Mouse (Mus musculus) heart, adult 8-10 months (tissue): Measurements from ENCODE around the gene Slc5a2. TPM values are rescaled to one million over a fixed set of nuclear protein-coding genes. Genes with fewer than 3 reads are reported as not detected.

ENCODE experiments used
- DNase-seq: peaks from one replicate; pipeline ENCODE4 v3.0.0; 2022; ENCODE audit warnings: low spot score
- total RNA-seq, 4 experiments: library from RNA; stranded (reverse); gene quantifications; 2 replicates each; pipeline ENCODE4 v1.2.4; 2022

Slc5a2 gene
- not detected for total RNA-seq

DNA sequence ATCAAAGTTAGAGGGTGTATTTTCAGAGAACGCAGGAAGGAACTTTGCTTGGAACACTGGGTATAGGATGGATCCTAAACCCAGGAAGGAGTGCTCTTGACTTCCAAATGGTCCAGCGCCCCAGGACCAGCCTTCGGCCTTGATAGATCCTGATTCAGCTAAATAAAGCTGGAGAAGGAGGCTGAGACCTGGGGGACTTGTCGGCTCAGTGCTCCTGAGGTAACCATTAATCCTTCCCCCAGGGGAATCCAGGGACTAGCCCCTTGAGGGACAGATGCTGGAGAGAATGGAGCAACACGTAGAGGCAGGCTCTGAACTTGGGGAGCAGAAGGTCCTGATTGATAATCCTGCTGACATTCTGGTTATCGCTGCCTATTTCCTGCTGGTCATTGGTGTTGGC, at the start of gene Slc5a2:
Slc5a2 (plus strand) TSS at position 247 of the 400 bp plus-strand sequence.
- no peak for DNase-seq

DNA sequence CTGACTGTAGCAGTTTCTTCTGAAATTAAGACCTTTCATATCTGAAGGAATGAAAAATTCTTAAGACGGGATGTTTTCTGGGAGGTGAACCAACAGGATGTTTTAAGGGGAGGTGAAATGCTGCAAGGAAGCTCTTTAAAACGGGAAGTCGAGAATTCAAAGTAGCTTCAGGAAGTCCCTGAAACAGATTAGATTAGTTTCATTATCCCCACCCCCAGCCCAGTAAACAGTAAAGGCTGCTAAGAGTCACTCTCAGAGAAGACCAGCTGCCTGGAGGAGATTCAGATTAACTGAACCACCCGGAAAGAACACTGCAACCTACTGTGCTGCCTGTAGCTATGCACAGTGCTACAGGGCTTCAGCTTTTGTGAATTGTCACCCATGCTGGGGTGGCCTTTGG, 45.5 kb upstream of the Slc5a2 start:
- no peak for DNase-seq

DNA sequence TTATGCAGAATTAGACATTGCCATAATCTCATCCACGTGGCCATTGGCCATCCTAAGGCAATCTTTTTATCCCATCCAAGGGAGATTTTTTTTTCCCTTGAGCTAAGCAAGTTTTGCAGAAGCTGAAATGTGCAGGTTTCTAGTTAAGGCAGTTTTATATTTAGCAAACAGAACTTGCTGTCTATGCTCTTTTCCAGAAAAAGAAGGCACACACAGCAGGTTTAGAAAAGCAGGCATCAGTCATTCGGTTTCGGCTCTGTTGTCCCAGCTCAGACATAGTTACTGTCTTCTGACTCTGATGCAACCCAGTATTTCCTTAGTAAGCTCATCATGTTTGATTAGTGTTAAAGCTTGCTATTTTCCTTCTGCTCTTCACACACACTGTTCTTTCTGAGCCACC, 44.5 kb upstream of the Slc5a2 start:
- no peak for DNase-seq

DNA sequence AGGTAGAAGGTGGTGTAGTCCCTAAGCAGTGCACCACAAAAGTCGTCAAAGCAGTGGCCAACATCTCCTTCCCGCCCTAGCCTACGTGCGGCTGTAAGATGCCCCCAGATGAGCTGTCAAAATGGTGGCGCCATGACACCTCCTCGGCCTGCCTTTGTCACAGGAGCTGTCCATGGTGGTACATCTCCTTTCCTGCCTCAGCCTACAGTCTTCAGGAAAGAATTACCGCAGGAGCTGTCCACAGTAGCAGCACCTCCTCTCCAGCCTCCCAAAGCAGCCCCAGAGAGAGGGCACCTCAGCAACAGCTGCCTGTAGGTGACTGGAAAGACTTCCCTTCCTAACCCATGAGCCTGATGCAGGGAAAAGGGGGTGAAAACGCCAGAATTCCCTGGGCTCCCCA, 33.7 kb upstream of the Slc5a2 start:
- DNase-seq = no peak

GRCm38 (mm10) chr7:128234796-128235195, 30.7 kb upstream of the Slc5a2 start:
- DNase-seq = no peak

DNA sequence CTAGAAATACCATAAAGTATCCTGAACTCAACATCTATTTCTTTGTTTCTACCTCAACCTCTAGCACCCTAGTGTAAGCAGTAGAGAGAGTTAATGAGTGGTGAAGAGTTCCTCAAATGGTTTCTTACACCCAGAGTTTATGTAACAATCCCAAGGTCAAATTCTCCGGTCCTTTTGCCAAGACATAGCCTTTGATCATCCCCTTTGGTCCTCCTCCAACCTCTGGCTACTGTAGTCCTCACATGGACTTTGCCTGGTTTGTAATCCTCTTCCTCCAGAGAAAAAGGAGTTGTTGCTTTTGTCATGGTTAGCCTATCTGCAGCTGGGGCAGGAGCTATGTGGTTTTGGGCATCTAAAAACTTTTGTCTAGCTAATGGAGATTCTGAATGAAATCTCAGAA, 30.0 kb upstream of the Slc5a2 start:
- DNase-seq = no peak

GRCm38 (mm10) chr7:128236426-128236825, 29.0 kb upstream of the Slc5a2 start:
- DNase-seq = no peak

- peak; percentile 88 for DNase-seq
These were observed 28.4 kb upstream of the Slc5a2 start, which contains the start of gene Armc5 for GRCm38 (mm10) chr7:128236856-128237592. TSS of gene Armc5 (plus strand) at chr7:128237342.

GRCm38 (mm10) chr7:128237593-128237926, 27.9 kb upstream of the Slc5a2 start:
- no peak for DNase-seq

DNA sequence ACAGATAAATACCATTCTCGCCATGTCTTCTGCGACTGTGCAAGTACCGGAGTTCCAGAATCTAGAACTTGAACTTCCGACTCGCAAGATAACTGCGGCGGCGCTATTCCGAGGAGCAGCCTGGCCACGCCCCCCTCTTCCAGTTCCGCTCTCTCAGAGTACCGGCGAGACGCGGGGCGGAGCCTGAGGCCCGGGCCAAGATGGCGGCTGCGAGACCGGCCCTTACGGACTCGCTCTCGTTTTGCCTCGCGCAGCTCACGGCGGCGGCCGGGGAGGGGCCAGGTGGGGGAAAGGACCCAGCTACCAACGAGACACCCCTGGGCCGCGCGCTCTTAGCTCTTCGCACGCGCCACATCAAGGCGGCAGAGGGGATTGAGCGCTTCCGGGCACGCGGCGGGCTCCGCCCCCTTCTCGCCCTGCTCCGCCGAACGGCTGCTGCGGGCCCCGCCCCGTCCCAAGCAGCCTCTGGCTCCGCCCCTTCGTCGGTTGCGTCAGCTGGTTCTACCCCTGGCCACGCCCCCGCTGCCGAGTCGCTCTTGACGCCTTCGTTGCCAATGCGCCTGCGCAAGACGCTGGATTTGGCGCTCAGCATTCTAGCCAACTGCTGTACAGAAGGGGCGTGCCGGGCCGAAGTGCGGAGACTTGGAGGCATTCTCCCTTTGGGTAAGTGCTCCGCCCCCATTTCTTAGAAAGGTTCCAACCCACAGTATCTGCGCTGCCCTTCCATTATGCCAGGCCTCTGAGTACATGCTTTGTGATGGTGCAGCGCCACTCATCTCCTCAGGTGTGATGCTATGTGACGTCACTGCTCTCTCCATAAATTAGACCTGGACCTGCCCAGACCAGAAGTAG, 27.3 kb upstream of the Slc5a2 start, which contains the start of gene 9130023H24Rik:
9130023H24Rik (minus strand) TSS at position 105 of the 852 bp plus-strand sequence.
- DNase-seq = peak; percentile 98

DNA sequence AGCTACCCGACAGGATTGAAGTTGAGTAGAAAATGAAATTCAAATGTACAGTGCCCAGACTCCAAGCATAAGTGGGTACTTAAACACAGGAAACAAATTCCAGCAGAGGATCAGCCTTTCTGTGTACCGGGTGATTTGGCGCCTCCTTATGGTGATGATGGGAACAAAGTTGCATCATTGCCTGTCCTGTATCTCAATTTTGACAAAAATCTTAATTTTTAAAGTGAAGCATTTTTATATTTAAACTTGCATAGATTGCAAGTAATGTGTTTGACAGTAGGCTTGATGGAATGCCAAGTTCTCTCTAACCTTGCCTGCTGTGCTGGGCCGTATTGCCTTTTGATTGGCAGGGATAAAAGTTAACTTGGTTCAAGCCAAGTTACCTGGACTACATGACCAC, 26.5 kb upstream of the Slc5a2 start:
- DNase-seq = no peak

DNA sequence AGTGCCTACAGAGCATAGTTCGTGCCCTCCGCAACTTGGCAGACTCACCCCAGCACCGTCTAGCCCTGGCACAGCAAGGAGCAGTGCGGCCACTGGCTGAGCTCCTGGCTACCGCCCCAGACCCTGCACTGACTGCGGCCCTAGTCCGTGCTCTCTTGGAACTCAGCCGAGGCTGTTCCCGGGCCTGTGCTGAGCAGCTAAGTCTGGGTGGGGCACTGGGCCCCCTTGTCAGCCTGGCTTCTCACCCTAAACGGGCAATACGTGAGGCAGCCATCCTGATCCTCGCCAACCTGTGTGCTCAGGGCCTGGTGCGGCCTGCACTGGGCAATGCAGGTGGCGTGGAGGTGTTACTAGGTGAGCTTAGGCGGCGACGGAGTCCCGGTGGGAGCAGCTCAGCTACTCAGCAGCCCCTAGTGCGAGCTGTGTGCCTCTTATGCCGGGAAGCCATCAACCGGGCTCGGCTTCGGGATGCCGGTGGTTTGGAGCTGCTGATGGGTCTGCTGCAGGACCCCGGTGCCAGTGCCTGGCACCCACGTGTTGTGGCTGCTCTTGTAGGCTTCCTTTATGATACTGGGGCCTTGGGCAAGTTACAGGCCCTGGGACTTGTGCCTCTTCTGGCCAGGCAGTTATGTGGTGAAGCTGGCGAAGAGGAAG, 25.2 kb upstream of the Slc5a2 start:
- no peak for DNase-seq

- no peak for DNase-seq
These were observed 23.1 kb upstream of the Slc5a2 start for GRCm38 (mm10) chr7:128242331-128242730.

DNA sequence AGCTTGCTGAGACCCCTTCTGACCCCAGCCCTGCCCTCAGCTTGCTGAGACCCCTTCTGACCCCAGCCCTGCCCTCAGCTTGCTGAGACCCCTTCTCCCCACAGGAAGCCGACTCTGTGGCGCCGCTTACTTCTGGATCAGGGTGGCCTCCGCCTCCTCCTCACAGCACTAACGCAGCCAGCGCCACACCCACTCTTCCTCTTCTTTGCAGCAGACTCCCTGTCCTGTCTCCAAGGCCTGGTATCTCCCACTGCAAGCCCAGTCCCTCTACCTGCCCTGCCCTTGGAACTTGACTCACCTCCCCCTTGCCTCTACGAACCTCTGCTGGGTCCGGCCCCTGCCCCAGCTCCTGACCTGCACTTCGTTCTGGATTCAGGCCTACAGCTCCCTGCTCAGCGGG, 21.5 kb upstream of the Slc5a2 start:
- DNase-seq = no peak

DNA sequence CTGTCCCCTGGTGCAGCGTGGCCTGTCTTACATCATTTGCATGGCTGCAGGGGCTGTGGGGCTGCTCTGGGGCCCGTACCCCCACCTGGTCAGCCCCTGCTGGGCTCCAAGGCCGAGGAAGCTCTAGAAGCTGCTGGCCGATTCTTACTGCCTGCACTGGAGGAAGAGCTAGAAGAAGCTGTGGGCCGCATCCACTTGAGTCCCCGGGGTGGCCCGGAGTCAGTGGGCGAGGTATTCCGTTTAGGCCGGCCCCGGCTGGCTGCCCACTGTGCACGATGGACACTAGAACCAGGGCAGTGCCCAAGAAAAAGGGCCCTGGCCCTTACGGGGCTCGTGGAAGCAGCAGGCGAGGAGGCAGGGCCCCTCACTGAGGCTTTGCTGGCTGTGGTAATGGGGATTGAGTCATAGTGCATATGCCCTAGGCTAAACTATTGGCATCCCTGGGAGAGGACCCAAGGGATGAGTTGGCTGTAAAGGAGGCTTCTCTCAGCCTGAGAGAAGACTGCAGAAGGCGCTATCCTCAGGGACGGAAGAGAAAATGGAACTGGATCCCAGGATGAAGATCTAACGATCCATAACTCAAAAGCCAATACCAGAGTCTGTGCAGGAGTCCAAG, 20.9 kb upstream of the Slc5a2 start:
- DNase-seq = no peak

- no peak for DNase-seq
These were observed 19.9 kb upstream of the Slc5a2 start for GRCm38 (mm10) chr7:128245547-128245946.

DNA sequence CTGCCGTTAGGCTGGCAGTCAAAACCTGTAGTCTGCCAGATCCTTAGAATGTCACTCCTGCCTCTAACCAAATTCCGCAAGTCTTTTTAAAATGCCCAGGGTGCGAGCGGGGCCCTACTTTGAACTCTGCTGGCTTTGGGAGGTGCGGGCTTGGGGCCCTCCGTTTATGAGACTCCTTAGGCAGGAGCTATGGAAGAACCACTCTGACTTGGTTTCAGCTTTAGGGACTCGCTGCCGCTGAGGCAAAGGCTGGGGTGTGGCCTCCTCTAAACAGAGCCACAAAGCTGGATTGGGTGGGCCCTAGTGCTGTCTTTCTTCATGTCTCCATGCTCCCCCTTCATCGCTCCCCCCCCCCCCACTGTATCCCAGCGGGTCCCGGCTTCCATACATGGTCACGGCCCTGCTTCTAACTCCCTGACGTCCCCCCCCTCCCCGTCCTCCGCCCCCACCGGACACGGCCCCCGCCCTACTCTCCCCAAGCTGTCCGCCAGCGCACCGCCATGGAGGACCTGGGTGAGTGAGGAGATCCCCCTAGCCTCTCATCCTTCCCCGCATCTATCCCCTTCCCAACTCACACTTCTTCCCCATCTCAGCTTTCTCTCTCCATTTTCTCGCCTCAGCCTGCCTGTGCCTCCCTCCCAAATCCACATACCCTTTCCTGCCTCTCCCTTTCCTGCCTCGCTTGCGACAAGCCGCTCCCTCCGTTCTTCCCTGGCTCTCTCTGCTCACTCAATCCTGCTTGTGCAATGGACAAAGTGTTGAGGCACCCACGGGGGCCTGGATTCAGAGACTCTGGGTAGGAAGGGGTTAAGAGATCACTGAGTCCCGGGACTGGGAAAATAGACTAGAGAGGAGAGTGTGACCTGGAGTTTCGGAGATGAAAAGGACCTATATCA, 18.7 kb upstream of the Slc5a2 start, which contains the start of gene Tgfb1i1:
Tgfb1i1 (plus strand) TSS at position 317 of the 896 bp plus-strand sequence.
- peak; percentile 68 for DNase-seq

DNA sequence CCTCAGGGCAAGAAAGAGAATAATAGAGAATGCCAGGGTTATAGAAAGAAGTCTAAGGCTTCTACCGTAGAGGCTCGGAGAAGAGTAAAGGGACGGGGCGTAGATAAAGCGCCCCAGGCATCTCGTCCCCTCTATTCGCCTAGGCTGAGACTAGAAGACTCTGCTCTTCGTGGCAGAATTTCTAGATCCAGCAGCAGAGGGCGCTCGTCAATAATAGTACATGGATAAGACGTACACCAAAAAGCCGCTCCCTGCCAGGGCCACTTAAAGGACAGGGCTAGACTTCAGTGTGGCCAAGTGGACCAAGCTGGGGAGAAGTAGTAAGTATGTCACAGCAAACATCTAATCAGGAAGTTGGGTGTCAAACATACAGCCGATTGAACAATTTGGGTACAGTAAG, 18.0 kb upstream of the Slc5a2 start:
- DNase-seq = peak; percentile 90

DNA sequence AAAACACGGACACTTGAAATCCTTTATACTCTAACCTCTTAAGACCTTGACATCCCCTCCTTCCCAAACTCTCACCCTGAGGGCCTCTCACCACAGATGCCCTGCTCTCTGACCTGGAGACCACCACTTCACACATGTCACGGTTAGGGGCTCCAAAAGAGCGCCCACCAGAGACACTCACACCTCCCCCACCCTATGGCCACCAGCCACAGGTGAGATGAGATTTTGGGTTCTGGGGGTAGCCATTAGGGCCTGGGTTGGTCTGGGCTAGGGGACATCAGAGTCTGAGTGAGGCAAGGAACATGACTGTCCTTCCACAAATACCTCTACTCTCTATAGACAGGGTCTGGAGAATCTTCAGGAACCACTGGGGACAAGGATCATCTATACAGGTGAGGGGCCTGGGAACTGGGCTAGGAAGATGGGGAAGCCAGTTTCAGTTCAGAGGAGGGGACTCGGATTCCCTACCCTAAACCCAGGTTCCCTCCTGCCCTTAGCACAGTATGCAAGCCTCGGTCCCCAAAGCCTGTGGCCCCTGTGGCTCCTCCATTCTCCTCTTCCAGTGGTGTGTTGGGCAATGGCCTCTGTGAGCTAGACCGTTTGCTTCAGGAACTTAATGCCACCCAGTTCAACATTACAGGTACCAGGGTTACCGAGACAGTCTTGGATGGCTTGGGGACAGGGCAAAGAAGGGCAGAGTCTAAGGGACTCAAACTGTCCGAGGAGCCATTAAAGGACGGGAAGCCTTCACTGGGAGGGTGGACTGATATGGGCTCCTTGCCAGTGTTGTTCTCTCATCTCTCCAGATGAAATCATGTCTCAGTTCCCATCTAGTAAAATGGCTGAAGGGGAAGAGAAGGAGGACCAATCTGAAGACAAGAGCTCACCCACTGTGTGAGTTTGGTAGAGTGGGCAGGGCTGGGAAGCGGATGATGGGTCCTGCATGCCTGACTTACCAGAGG, 17.1 kb upstream of the Slc5a2 start:
- no peak for DNase-seq

DNA sequence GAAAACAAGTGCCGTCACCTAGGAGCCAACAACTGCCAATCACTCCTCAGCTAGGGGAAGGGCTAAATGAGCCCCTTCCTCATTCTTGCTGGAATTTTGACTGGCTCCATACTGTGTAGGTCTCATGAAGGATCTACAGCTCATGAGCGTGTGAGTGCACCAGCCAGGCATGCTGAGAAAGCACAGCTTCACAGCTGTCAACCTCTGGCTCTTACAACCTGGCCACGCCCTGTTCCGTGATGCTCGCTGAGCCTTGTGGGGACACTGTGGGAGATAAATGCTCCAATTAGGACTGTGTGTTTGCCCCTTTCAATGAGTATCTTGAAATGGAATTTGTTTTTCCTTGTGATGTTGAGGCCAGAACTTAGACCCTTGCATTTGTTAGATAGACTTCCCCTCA, 15.5 kb upstream of the Slc5a2 start:
- no peak for DNase-seq
